ENCODE assay signal across 14 mouse cellular contexts in the genomic region with DNA sequence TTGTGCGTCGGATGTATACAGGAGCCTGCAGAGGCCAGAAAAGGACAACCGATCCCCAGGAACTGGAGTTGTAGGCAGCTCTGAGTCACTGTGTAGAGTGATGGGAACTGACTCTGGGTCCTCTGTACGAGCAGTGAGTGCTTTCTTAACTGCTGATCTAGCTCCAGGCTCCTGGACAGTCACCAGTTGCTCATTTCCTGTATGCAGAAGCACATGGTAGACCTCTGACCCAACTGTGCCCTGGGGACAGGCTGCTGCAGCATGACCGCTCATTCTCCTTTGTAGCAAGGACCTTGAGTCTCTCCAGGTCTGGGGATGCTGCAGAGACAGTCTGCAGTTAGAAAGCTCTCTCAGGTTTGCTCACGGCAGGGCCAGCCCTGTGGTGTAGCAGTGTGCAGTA. TPM values are rescaled to one million over a fixed set of nuclear protein-coding genes. Genes with fewer than 3 reads are reported as not detected.
A peak's percentile ranks its signal among the peaks of the same experiment; 100 is the strongest.
DNase-seq lines count a peak whose midpoint lies in the region; ATAC-seq and TF ChIP-seq lines count a peak whose summit lies in the region.
"Had no signal": no experiment of that assay in that cellular context is flagged by ENCODE, and none has a peak within 500 bp of the region (broad histone marks: within the 10 kb centered on the region; RNA-seq: fewer than 3 reads in every experiment).

No protein-coding gene starts in this region.

- 84% methylated on average over 6 of the region's 6 CpGs for WGBS in neural tube, embryonic 11.5 days
- 73% methylated on average over 6 of the region's 6 CpGs for WGBS in liver, embryonic 15.5 days (ENCODE audit: insufficient replicate concordance)
- WGBS in hindbrain, embryonic 16.5 days, result 83% methylated on average over 6 of the region's 6 CpGs
- 91% methylated on average over 6 of the region's 6 CpGs for WGBS in midbrain, embryonic 14.5 days

- H3K4me3 ChIP-seq in neural tube, embryonic 11.5 days (ENCODE audit: low read depth, low read length), result no peak overlapping the region
- no peak overlapping the region for H3K4me3 ChIP-seq in liver, embryonic 15.5 days (replicated peaks)
- H3K4me3 ChIP-seq in hindbrain, embryonic 16.5 days (ENCODE audit: low read length), result no peak overlapping the region
- H3K4me3 ChIP-seq in layer of hippocampus, adult 2 months, result no peak overlapping the region
- H3K4me3 ChIP-seq in midbrain, embryonic 14.5 days (replicated peaks; ENCODE audit: low read depth, low read length), result no peak overlapping the region
- H3K4me3 ChIP-seq: embryonic facial prominence, embryonic 12.5 days; heart, adult 2 months; midbrain, embryonic 10.5 days had no signal

- DNase-seq in adrenal gland, postnatal 36 days, result peak; percentile 37 to 55
- DNase-seq in adrenal gland, adult 8-10 months, result no peak
- DNase-seq in neural tube, embryonic 11.5 days (ENCODE audit: low spot score), result peak; percentile 19
- DNase-seq in neural tube, embryonic 10.5 days (ENCODE audit: extremely low spot score, low spot score), result no peak
- DNase-seq in layer of hippocampus, adult 2 months (ENCODE audit: low spot score in 2 of 2), result no peak
- DNase-seq in midbrain, embryonic 14.5 days, result no peak
- DNase-seq: cerebellum, postnatal 10 days; heart, adult 2 months; heart, postnatal 14 days had no signal

- no peak for ATAC-seq in neural tube, embryonic 11.5 days (ENCODE audit: insufficient read depth, low FRiP score, low TSS enrichment)
- peak; percentile 14; the same call in 1 of the 2 replicates for ATAC-seq in liver, embryonic 15.5 days (ENCODE audit: insufficient read depth)
- no peak for ATAC-seq in hindbrain, embryonic 16.5 days
- no peak for ATAC-seq in midbrain, embryonic 14.5 days (ENCODE audit: low FRiP score, low TSS enrichment)
- ATAC-seq: CD4-positive, CD25-positive, alpha-beta regulatory T cell, adult 4 months had no signal

- no peaks in the 10 kb centered on the region for H3K4me1 ChIP-seq in neural tube, embryonic 11.5 days (ENCODE audit: control insufficient read depth, insufficient read depth, low read length)
- peaks cover 54% of the 10 kb centered on the region for H3K4me1 ChIP-seq in liver, embryonic 15.5 days (replicated peaks)
- H3K4me1 ChIP-seq in hindbrain, embryonic 16.5 days (ENCODE audit: control insufficient read depth, insufficient read depth, low read depth, low read length), result peaks cover 6% of the 10 kb centered on the region; the same call in 1 of the 2 replicates
- H3K4me1 ChIP-seq in midbrain, embryonic 14.5 days (ENCODE audit: control insufficient read depth, insufficient read depth, low read length), result peaks cover 3% of the 10 kb centered on the region; the same call in 1 of the 2 replicates
- H3K4me1 ChIP-seq: embryonic facial prominence, embryonic 12.5 days had no signal

- H3K27me3 ChIP-seq in neural tube, embryonic 11.5 days (ENCODE audit: control insufficient read depth, insufficient read depth, low read length), result no peaks in the 10 kb centered on the region
- H3K27me3 ChIP-seq in liver, embryonic 15.5 days, result no peaks in the 10 kb centered on the region
- no peaks in the 10 kb centered on the region for H3K27me3 ChIP-seq in hindbrain, embryonic 16.5 days (replicated peaks; ENCODE audit: control insufficient read depth, insufficient read depth, low read length)
- H3K27me3 ChIP-seq in midbrain, embryonic 14.5 days (ENCODE audit: control insufficient read depth, insufficient read depth, low read length), result no peaks in the 10 kb centered on the region
- H3K27me3 ChIP-seq: embryonic facial prominence, embryonic 12.5 days had no signal

- no peak overlapping the region for H3K9ac ChIP-seq in neural tube, embryonic 11.5 days (ENCODE audit: low read length)
- H3K9ac ChIP-seq in liver, embryonic 15.5 days, result no peak overlapping the region
- H3K9ac ChIP-seq in hindbrain, embryonic 16.5 days (ENCODE audit: low read depth, low read length), result no peak overlapping the region
- no peak overlapping the region for H3K9ac ChIP-seq in midbrain, embryonic 14.5 days (replicated peaks; ENCODE audit: low read length)
- H3K9ac ChIP-seq: embryonic facial prominence, embryonic 12.5 days had no signal

- no peak overlapping the region for H3K4me2 ChIP-seq in neural tube, embryonic 11.5 days (ENCODE audit: low read depth)
- H3K4me2 ChIP-seq in liver, embryonic 15.5 days, result no peak overlapping the region
- H3K4me2 ChIP-seq in hindbrain, embryonic 16.5 days (ENCODE audit: low read length), result no peak overlapping the region
- no peak overlapping the region for H3K4me2 ChIP-seq in midbrain, embryonic 14.5 days (ENCODE audit: low read length)
- H3K4me2 ChIP-seq: embryonic facial prominence, embryonic 12.5 days had no signal

- no peak overlapping the region for H3K27ac ChIP-seq in neural tube, embryonic 11.5 days (ENCODE audit: low read depth, low read length)
- no peak overlapping the region for H3K27ac ChIP-seq in liver, embryonic 15.5 days (replicated peaks)
- H3K27ac ChIP-seq in hindbrain, embryonic 16.5 days (ENCODE audit: low read depth, low read length), result no peak overlapping the region
- no peak overlapping the region for H3K27ac ChIP-seq in layer of hippocampus, adult 2 months
- no peak overlapping the region for H3K27ac ChIP-seq in midbrain, embryonic 14.5 days (replicated peaks; ENCODE audit: low read depth, low read length)
- H3K27ac ChIP-seq: embryonic facial prominence, embryonic 12.5 days; heart, adult 2 months; midbrain, embryonic 10.5 days had no signal

- TF ChIP-seq CTCF in layer of hippocampus, adult 2 months (conservative IDR thresholded peaks at IDR 0.05), result no peak

- H3K9me3 ChIP-seq in neural tube, embryonic 11.5 days (ENCODE audit: control insufficient read depth, low read length), result no peaks in the 10 kb centered on the region
- no peaks in the 10 kb centered on the region for H3K9me3 ChIP-seq in liver, embryonic 15.5 days (replicated peaks)
- no peaks in the 10 kb centered on the region for H3K9me3 ChIP-seq in hindbrain, embryonic 16.5 days (ENCODE audit: control insufficient read depth, low read length)
- H3K9me3 ChIP-seq in midbrain, embryonic 14.5 days (ENCODE audit: control insufficient read depth, low read length), result no peaks in the 10 kb centered on the region
- H3K9me3 ChIP-seq: embryonic facial prominence, embryonic 12.5 days; midbrain, embryonic 10.5 days had no signal

- no peaks in the 10 kb centered on the region for H3K36me3 ChIP-seq in neural tube, embryonic 11.5 days (ENCODE audit: control insufficient read depth, insufficient read depth, low read length)
- peaks cover 7% of the 10 kb centered on the region; the same call in 1 of the 2 replicates for H3K36me3 ChIP-seq in liver, embryonic 15.5 days (replicated peaks)
- no peaks in the 10 kb centered on the region for H3K36me3 ChIP-seq in hindbrain, embryonic 16.5 days (ENCODE audit: control insufficient read depth, insufficient read depth, low read length)
- H3K36me3 ChIP-seq in midbrain, embryonic 14.5 days (ENCODE audit: control insufficient read depth, insufficient read depth, low read length), result no peaks in the 10 kb centered on the region
- H3K36me3 ChIP-seq: embryonic facial prominence, embryonic 12.5 days had no signal

RNA-seq across cellular contexts. Expression of a gene that starts 15.7 kb away (rescaled TPM):
- 100 to 1,000 TPM; 167 to 177 TPM for total RNA-seq in adrenal gland, postnatal 36 days (2021)
- 100 to 1,000 TPM; 112 to 154 (median 134) TPM for total RNA-seq in adrenal gland, adult 8-10 months (2022)
- polyA plus RNA-seq in neural tube, embryonic 11.5 days (2014; fragmentation: Nextera tagmentation; extraction: Ambion mirVana), result 4.7 and 4.8 TPM in 2 replicates
- 5.0 and 5.5 TPM in 2 replicates for polyA plus RNA-seq in liver, embryonic 15.5 days (2015; fragmentation: Nextera tagmentation; extraction: Ambion mirVana)
- 4.1 and 5.3 TPM in 2 replicates for polyA plus RNA-seq in hindbrain, embryonic 16.5 days (2015; fragmentation: Nextera tagmentation; extraction: Ambion mirVana)
- total RNA-seq in layer of hippocampus, adult 2 months (2021), result 10 to 100 TPM; 14.6 to 16.2 TPM
- 5.1 and 6.2 TPM in 2 replicates for polyA plus RNA-seq in midbrain, embryonic 14.5 days (2014; fragmentation: Nextera tagmentation; extraction: Ambion mirVana)

Comparison
In these comparisons a context has a peak if more than half of its experiments do, and no peak if none do; other contexts are left out.
1. DNase-seq: peak in adrenal gland, postnatal 36 days (2 of 2) and neural tube, embryonic 11.5 days (single experiment); none in adrenal gland, adult 8-10 months (single experiment), neural tube, embryonic 10.5 days (single experiment), layer of hippocampus, adult 2 months (0 of 2) and midbrain, embryonic 14.5 days (single experiment).